Mouse (Mus musculus) liver, adult 2 months (tissue): Measurements from ENCODE around the gene Pde12.

Source experiments
- CTCF ChIP-seq: fragments of 200-500 bp; IDR thresholded peaks from 2 replicates; pipeline ENCODE4 v1.5.1; 2011; ENCODE audit warnings: low read depth, low read length, control low read depth
- POLR2A ChIP-seq: fragments of 200-500 bp; IDR thresholded peaks from 2 replicates; pipeline ENCODE4 v1.6.1; 2011; ENCODE audit warnings: low read length, control low read depth; ENCODE audit not compliant: insufficient read depth; ENCODE audit errors: extremely low read depth

DNA sequence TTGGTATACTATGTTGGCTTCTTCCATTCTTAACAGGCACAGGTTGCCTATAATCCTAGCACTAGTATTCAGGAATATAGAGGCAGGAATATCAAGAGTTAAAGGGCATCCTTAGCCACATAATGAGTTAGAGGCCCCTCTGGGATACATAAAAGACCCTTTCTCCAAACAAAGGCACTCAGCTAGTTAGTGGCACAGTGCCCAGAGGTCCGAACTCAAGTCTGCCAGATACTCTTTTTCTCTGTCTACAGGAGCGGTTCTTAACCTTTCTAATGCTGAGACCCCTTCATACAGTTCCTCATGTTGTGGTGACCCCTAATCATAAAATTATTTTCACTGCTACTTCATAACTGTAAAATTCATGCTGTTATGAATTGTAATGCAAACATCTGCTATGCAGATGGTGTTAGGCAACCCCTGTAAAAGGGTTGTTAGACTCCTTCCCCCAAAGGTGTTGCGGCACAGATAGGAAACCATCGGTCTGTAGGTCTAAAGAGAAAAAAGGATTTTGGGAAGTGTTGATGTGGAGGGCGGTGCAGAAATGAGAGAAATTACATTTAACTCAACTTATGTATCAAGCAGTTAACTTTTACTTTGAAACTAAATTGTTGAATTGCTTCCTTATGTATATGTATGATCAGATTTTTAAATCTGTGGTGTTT lies 23.6 kb downstream of the Pde12 start:
- TF ChIP-seq POLR2A (no peak), CTCF (no peak)
